Mouse (Mus musculus) v-Abl transformed pro-B cells (cell line): ENCODE results near the gene Tmx4.

Experiments used
- in situ Hi-C, 2 experiments: fragments of 400-800 bp; cut with MboI; formaldehyde crosslinking; loops; one replicate each; pipeline ENCODE4 v1.15.1; 2025; ENCODE audit not compliant: unreplicated experiment in 2 of 2

The Tmx4 gene

DNA sequence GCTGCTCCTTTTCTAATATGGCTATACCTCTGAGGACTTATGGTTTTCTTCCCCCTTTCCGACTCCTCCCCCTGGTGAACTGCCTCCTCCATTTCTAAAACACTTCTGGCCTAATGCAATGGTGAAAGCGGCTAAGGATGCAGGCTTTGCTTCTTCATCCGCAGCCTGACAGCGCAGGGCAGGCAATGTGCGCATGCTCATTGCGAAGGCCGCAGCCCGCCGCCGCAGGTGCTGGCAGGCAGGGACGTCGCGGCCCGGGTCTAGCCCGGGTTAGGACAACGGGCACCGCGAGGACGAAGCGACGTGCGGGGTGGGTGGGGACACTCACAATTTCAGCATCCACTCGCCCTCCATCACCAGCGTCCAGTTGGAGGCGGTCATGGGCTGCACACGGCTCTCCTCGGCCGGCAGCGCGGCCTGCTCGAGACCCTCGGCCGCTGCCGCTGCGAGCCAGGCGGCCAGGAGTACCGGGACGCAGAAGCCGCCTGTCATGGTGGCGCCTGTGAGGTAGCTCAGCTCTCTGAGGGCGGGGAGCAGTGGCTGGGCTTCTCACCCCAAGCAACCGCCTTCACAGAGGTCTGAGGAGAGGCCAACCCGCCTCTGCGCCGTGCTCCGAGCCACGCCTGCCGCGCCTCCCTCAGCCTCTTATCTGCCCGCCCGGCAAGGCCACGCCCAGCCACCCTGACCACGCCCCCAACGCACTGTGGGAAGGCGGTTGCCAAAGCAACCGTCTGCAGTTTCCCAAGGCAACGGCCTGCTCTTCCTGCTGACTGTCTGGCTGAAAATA lies at the start of gene Tmx4:
Gene Tmx4 (minus strand): TSS at position 632 of the 787 bp plus-strand sequence.
- in situ Hi-C loops: loop anchor here in 1 of 2 experiments (25.0 kb wide), 1 partner anchor 1169 kb away; no protein-coding TSS in a partner anchor

DNA sequence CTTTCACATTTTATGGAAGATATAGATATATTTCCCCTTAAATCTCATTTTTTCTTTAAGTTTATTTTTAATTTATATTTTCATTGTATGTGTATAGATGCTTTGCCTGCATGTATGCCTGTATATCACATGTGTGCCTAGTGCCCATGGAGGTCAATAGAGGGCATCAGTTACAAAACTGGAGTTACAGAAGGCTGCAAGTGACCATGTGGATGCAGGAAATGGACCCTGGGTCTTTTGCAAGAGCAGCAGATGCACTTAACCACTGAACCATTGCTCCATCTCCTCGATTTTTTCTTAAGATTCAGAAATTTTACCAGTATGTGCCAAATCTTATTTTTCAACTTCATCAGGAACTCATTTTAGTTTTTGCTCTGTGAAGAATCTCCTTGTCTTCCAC lies 48.2 kb upstream of the Tmx4 start:
- in situ Hi-C loops: no loop called here

DNA sequence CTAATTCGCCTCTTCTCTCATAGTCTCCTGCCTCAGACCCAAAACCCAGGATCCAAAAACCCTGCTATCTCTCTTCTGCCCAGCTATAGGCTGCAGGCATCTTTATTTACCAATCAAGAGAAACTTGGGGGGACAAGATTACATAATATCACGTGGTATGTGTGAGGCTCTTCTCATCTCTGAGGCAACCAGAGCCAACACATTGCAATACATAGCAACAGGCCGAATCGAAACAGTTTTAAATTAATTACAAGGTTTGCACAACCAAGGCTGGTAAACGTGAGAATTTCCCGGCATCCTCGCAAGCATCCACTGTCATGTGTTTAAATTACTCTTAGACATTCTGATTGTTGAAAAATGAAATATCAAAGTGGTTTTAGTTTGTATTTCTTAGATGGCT lies 47.1 kb upstream of the Tmx4 start:
- in situ Hi-C loops: no loop called here

DNA sequence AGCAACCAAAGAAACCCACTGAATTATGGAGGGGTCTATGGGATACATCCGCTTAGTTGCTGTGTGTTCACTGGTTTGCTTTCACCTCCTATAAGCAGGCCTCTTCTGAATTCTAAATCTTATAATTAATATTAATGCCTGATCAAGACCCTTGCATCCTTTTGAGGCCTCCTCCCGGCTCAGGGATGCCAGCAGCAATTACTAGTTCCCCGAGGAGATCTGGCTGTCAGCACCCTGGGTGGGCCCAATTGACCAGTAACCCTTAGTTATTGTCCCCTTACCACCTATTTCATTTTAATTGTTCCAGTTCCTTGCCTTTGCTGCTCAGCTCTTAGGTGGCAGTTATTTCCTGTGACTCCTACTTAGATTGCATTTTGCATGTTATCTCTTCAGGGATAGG lies 38.4 kb upstream of the Tmx4 start:
- in situ Hi-C loops: loop anchor here (10.0 kb wide), 2 partner anchors 642 to 652 kb away; no protein-coding TSS in a partner anchor

DNA sequence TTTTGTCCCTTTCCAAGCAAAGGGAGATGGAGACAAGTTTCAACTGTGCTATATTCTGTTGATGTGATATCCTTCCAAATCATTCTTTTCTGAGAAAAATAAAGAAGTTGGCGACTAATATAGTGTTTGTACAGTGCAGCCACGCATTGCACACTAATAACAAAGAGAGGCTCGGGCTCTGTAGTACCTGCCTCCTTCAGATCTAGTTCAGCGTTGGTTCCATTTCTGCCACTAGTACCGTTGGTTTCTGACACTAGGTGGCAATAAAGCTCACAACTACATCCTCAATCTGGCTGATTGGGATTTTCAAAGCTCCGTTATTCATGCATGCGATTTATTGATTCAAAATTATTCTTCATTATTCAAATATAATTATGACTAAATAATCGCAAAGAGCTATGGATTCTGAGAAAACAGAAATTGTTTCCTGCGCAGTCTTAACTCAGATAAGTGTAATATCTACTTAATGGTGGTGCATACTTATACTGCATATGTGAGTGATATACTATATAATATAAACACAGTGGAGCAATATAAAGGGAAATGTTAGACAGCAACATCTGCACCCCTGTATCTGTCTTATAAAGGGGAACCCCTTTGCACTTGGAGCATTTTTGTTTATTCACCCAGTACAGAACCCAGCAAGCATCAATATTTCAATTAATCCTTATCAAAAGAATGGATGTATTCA lies 37.5 kb upstream of the Tmx4 start:
- in situ Hi-C loops: loop anchor here (10.0 kb wide), 2 partner anchors 643 to 653 kb away; no protein-coding TSS in a partner anchor

DNA sequence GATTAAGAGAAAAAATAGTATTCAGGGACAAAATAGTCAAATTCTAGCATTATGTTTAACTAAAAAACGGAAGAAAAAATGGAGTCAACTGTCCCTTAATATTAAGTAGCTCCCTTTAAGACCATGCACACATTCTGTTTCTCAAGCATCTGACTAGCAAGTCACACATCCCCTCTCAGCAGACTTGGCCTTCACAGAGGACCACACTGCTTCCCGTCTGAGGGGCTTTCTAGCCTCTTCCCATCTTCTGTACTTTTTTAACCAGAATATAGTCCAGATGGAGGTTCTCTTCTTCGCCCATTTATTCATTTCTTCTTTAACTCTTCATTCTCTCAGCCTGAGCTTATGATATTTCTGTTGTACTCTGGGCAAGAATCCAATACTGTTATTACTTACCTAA lies 35.6 kb upstream of the Tmx4 start:
- in situ Hi-C loops: loop anchor here (5.0 to 10.0 kb wide), 2 partner anchors 125 to 127 kb away; partner anchors contain the start of gene Hao1 (in 2 of the 2)

DNA sequence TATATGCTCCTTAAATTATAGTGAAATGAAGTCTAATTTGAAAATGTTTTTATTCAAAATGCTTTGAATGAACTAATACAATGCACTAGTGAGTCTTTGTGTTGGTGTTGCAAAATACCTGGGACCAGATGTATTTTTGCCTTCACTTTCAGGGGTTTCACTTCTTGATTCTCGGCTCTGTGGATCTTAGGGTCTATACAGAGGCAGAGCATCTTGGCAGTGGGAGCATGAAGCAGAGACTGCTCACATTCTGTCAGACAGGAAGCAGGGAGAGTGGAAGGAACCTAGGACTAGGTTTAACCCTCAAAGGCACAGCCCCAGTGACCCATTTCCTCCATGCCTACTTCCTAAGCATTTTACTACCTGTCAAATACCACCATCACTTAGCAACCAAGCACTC lies 31.5 kb upstream of the Tmx4 start:
- in situ Hi-C loops: loop anchor here (5.0 to 10.0 kb wide), 2 partner anchors 121 to 123 kb away; partner anchors contain the start of gene Hao1 (in 2 of the 2)

DNA sequence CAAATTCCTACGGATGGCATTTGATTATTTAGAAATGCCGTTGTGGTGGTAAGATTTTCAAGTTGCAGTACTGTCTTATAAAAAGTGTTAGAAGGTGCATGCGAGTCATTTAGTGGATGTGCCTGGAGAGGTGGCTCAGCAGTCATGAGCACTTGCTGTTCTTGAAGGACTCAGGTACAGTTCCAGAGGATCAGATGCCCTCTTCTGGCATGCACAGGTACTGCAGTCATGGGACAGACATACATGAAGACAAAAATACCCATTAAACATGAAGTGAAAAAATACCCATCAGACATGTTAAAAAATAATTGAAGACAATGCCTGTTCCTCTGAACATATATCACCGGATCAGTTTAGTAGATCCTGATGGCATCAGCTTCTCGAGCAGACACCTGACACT lies 29.7 kb upstream of the Tmx4 start:
- in situ Hi-C loops: loop anchor here in 1 of 2 experiments (10.0 kb wide), 1 partner anchor 119 kb away; the partner anchor contains the start of gene Hao1

DNA sequence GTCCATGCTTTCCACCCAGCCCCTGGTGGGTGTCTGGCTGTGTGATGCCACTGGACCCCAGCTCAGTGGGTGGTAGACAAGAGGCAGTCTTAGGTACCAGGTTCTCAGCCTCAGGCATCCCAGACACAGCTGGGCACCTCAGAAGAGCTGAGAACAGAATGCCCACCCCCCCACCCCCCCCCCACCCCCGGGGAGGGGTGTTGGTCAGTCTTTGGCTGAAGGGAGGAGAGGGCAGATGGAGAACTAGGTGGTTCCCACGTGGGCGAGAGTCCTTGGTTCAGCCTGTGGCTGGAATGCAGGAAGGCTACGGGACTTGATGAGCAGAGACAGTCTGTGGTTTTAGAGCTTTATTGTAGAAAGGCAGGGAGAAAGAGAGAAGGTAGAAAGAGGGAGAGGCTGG lies 12.5 kb upstream of the Tmx4 start:
- in situ Hi-C loops: no loop called here

DNA sequence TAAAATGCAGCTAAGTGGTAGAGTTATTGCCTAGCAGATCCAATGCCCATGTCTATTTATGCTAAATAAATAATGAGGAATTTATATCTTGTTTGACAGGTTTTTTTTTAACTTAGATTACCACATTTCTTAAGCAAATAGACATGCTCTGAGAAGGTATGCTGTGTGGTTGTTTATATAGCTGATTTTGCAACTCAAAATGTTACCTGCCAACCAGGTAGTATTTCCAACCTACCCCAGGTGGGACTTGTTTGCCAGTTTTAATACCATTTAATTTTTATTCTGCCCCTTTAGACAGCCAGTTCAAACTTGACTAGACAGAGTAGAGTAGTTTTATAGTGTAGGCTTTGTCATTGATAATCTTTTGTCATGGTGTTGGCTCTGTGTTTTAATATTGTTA lies 10.7 kb upstream of the Tmx4 start:
- in situ Hi-C loops: no loop called here

DNA sequence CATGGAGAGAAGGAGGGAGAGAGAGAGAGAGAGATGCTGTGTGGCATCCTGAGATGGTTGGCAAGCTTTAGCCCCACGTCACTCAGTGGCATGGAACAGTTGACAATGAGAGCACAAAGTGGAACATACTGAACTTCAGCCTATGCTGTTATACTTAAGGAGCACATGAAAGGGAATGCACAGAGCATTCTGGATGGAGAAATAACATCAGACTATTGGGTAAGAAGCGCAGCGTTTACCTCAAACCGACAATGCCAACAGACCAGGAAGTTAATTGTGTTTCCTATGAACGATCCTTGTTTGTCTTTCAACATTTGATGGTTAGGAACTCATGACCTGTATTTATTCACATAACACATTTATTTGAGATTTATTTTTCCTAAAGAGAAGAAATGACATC lies 8.8 kb upstream of the Tmx4 start:
- in situ Hi-C loops: no loop called here

DNA sequence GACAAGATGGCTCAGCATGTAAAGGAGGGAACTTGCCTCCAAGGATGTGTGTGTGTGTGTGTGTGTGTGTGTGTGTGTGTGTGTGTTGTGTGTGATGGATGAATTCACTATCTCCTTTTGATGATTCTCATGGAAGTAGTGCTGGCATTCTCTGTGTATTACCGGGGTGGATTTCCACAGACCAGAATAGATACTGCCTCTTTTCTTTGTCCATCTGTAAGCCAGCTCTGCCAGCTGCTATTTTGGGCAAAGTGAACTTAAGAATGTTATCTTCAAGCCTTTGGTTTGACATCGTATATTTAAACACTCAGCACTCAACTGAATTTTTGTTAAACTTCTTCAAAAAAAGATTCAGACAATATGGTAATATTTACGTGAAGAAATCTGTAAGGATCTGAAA lies 5.1 kb upstream of the Tmx4 start:
- in situ Hi-C loops: loop anchor here in 1 of 2 experiments (25.0 kb wide), 1 partner anchor 1163 kb away; no protein-coding TSS in a partner anchor

DNA sequence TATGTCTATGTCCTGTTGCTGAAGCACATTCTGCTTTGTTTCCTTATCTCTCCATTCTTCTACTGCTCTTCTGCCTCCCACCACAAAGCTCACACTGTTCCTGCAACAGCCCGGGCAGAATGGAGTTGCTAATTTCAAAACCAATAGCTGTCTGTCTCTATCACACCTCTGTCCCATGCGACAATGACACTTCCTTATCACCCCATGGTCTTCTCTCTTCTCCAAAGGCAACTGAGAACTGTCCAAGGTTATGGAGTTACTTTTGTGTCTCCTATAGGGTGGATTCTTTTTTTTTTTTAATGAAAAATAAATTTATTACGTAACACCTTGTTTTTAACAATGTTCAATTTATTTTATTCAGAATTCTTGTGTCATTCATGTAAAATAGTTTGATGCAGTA lies 1.8 kb upstream of the Tmx4 start:
- in situ Hi-C loops: loop anchor here in 1 of 2 experiments (25.0 kb wide), 1 partner anchor 1167 kb away; no protein-coding TSS in a partner anchor

DNA sequence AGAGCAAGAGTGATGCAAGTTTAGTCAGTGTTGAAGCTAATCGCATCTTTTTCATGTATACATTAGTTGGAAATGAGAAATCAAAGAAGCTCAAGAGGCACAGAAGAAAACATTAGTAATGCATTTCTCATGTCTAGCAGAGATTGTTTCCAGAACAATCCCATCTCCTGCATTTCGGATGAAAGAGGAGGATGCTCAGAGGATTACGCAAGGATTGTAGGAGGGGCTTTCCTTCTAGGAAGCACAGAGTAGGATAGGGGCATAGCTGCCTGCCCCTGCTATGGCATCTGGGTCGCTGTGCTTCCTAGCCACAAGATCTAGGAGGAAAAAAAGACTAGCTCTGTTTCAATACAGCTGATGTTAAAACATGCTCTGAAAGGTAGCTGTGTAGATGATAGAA lies 1.2 kb upstream of the Tmx4 start:
- in situ Hi-C loops: loop anchor here in 1 of 2 experiments (25.0 kb wide), 1 partner anchor 1167 kb away; no protein-coding TSS in a partner anchor

DNA sequence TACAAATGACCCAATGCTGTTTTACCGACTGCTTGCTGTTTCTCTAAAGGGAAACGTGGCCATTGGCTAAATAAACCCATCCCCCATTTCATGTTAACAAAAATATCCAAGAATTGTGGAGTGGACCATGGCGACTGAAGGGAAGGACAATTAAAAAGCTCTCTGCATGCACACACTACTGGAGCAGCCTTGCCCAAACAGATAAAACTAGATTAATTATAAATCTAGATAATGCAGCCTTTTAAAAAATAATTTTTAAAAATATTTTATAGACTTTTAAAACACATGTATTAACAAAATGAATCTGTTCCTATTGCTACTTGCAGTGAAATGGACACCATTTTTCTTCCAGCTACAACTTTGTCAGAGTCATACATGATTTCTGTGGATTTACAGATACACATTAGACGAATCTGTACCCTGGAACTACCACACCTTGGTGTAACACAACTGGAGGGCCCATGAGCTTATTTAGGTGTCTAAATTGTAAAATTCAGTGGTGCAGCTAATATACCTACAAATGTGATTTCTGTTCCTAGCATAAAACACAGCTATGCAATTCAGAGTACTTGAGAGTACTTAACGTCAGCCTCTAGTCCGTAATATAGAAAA lies 462 bp upstream of the Tmx4 start:
- in situ Hi-C loops: loop anchor here in 1 of 2 experiments (25.0 kb wide), 1 partner anchor 1168 kb away; no protein-coding TSS in a partner anchor

DNA sequence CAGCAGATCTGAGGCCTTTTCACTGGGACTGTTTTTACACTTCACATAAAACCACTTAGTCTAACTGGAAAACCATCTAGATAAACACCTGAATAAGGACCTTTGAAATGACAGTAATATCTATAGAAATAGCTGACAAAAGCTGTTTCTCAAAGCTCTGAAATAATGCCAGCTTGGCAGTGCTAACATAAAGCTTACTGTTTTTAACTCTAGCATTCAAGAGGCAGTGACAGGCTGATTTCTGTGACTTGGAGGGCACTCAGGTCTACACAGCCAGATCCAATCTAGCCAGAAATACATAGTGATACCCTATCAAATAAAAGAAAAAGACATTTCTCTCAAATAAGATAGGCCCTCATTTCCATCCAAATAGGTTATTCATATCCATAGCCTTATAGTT lies 1.6 kb downstream of the Tmx4 start:
- in situ Hi-C loops: loop anchor here in 1 of 2 experiments (25.0 kb wide), 1 partner anchor 1170 kb away; no protein-coding TSS in a partner anchor

DNA sequence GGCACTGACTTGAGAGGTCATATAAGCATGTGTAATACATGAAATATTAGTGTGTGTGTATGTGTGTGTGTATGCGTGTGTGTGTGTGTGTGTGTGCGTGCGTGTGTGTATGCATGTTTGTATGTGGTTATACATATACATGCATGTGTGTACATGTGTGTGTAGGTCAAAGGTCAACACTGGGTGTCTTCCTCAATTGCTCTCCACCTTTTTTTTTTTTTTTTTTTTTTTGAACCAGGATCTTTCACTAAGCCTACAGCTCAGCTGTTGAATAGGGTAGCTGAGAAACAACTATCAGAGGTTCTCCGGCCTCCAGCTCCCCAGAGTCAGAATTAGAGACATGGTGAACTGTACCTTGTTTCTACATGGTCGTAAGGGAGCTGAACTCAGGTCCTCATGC lies 2.6 kb downstream of the Tmx4 start:
- in situ Hi-C loops: loop anchor here in 1 of 2 experiments (25.0 kb wide), 1 partner anchor 1171 kb away; no protein-coding TSS in a partner anchor

DNA sequence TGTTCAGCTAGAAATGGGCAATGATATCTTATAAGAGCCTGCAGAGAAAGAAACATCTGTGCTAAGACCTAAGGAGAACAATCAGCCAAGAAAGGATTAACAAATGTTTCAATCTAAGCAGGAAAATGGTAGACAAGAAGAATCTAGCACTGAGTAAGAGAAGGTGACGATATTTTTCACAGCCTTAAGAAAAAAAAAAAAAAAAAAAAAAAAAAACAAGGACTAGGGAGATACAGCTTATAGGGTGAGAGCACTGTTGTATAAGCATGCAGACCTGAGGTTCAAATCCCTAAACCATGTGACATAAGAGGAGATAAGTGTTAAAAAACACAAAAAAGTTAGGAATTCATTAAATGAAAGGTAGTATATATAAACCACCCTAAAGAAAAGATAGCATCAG lies 3.5 kb downstream of the Tmx4 start:
- in situ Hi-C loops: loop anchor here in 1 of 2 experiments (25.0 kb wide), 1 partner anchor 1172 kb away; no protein-coding TSS in a partner anchor

DNA sequence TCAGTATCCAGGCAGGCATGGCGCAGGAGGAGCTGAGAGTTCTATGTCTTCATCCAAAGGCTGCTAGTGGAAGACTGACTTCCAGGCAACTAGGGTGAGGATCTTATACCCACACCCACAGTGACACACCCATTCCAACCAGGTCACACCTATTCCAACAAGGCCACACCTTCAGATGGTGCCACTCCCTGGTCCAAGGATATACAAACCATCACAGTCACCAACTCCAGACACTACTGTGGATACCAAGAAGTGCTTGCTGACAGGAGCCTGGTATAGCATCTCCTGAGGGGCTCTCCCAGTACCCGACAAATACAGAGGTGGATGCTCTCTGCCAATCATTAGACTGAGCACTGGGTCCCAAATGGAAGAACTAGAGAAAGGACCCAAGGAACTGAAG lies 15.4 kb downstream of the Tmx4 start:
- in situ Hi-C loops: loop anchor here in 1 of 2 experiments (25.0 kb wide), 1 partner anchor 1184 kb away; no protein-coding TSS in a partner anchor

DNA sequence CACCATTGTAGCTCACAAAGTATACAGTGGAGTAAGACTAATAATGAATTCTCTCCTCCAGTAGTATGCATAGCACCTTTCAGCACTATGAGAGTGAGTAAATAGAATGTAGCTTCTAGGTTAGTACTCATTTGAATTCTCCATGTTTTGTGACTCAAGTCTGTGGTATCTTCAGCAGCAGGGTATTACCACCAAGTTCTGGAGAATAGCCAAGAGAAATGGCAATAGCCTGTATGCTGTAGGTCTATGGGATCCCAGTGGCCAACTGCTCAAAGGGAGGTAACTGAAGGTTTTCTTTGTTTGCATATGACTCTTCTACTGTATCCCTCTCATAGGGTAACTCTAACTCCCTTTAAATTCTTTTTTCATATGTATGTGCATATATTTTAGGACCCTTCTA lies 39.0 kb downstream of the Tmx4 start:
- in situ Hi-C loops: no loop called here
